Mouse (Mus musculus): ENCODE results near the gene Pip4k2c.

DNA sequence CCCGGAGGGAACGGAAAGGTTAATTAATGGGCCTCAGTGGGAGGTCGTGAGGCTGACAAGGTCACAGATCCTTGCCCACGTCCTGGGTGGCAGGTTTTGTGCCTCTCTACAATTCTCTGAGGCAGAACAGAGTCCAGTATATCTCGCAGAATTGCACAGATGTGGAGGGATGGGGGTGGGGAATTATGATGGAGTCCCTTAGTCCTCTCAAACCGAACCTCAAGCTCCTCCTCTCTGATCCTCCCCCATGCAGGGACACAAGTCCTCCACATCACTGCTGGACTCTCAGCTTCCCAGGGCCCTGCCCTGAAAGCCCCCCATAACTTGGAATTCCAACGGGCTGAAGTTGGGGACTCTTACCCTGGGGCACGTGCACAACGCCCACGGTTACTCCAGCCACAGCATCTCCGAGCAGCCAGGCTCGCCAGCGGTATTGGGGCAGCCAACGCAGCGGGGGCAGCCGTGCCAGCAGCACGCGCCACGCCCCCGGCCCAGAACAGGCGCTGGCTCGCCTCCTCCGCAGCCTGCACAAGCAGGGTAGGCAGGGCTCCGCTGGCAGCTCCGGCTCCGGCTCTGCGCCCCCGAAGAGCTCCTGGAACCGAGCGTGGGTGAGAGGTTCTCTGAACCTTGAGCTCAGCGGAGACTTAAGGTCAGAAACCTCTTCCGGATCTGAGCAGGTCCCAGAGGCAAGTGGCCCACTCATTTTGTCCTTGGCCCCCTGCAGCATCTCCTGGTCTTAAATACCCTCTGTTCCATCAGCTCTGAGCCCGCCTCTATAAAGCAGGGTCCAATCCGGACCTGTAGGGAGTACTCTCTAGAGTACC, 31.3 kb downstream of the Pip4k2c start, which contains the start of gene Slc26a10:
- TF ChIP-seq CTCF (IDR thresholded peaks at IDR 0.05; ENCODE audit: low read depth) (no peak), EP300 (IDR thresholded peaks at IDR 0.05; ENCODE audit: low read depth) (no peak)

Data from heart, postnatal 0 days (tissue).